Comparison of ENCODE assay signal across 9 mouse cellular contexts in the genomic region with DNA sequence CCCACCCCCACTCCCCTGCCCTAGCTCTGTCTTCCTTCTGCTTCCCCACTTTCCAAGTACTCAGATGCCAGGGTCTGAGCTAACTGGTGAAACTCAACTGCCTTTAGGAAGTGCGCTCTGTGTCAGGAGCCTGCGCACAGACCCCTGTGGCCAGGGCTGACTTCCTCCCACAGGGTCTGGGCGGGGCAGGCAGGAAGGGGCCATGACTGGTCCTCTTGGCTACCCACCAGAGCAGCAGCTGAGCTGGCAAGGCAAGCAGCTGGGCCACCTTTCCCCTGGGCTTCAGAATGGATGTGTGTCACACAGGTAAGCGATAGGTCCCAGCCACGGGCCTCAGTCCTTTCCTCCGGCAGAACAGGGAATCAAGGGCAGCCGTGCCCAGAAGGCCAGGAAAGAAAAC. TPM values are rescaled to one million over a fixed set of nuclear protein-coding genes. Genes with fewer than 3 reads are reported as not detected.
DNase-seq lines count a peak whose midpoint lies in the region; ATAC-seq lines count a peak whose summit lies in the region.
"Had no signal": no experiment of that assay in that cellular context is flagged by ENCODE, and none has a peak within 500 bp of the region (broad histone marks: within the 10 kb centered on the region; RNA-seq: fewer than 3 reads in every experiment).

A gene (plus strand): TSS at position 134 of the 400 bp plus-strand sequence.

- no peak for DNase-seq in left cerebral cortex, adult 8-10 months (ENCODE audit: low spot score in 2 of 2)
- no peak for DNase-seq in left cerebral cortex, adult 11 months (ENCODE audit: low spot score)
- DNase-seq in kidney, postnatal 4 days: peak; percentile 47 to 67
- DNase-seq in splenic B cell, adult 2 months (ENCODE audit: low read depth, low spot score): peak; percentile 77
- DNase-seq in retina, postnatal 1 day: no peak

- no peak within 1 kb of the TSS for H3K4me2 ChIP-seq in lung, embryonic 15.5 days
- no peak within 1 kb of the TSS for H3K4me2 ChIP-seq in forebrain, embryonic 12.5 days
- H3K4me2 ChIP-seq: limb, embryonic 12.5 days had no signal

- ATAC-seq in granulocyte monocyte progenitor cell, adult 5-6 weeks (replicated peaks; ENCODE audit: poor library complexity, severe bottlenecking): peak; percentile 73
- ATAC-seq in lung, embryonic 15.5 days (ENCODE audit: borderline replicate concordance, extremely low read depth, low FRiP score, low TSS enrichment): no peak
- ATAC-seq in forebrain, embryonic 12.5 days (ENCODE audit: low FRiP score): no peak

- 81% methylated on average over 7 of the region's 7 CpGs for WGBS in lung, embryonic 15.5 days
- WGBS in forebrain, embryonic 12.5 days: 88% methylated on average over 7 of the region's 7 CpGs

- H3K4me1 ChIP-seq in lung, embryonic 15.5 days: no peaks in the 10 kb centered on the region
- no peaks in the 10 kb centered on the region for H3K4me1 ChIP-seq in forebrain, embryonic 12.5 days
- H3K4me1 ChIP-seq: limb, embryonic 12.5 days had no signal

- H3K9me3 ChIP-seq in lung, embryonic 15.5 days: no peaks in the 10 kb centered on the region
- no peaks in the 10 kb centered on the region for H3K9me3 ChIP-seq in forebrain, embryonic 12.5 days
- H3K9me3 ChIP-seq: limb, embryonic 12.5 days had no signal

- H3K27ac ChIP-seq in lung, embryonic 15.5 days: peak within 1 kb of the TSS; percentile 20; the same call in 1 of the 2 replicates
- no peak within 1 kb of the TSS for H3K27ac ChIP-seq in forebrain, embryonic 12.5 days
- H3K27ac ChIP-seq: limb, embryonic 12.5 days had no signal

- H3K9ac ChIP-seq in lung, embryonic 15.5 days: no peak within 1 kb of the TSS
- no peak within 1 kb of the TSS for H3K9ac ChIP-seq in forebrain, embryonic 12.5 days
- H3K9ac ChIP-seq: limb, embryonic 12.5 days had no signal

- H3K36me3 ChIP-seq in lung, embryonic 15.5 days: no peaks in the 10 kb centered on the region
- no peaks in the 10 kb centered on the region; the same call in 1 of the 2 replicates for H3K36me3 ChIP-seq in splenic B cell, adult 2 months (ENCODE audit: control insufficient read depth, insufficient read depth, low read length, poor library complexity, severe bottlenecking)
- H3K36me3 ChIP-seq in forebrain, embryonic 12.5 days (replicated peaks): no peaks in the 10 kb centered on the region
- H3K36me3 ChIP-seq: limb, embryonic 12.5 days had no signal

- no peak within 1 kb of the TSS; the same call in 1 of the 2 replicates for H3K4me3 ChIP-seq in lung, embryonic 15.5 days
- H3K4me3 ChIP-seq in forebrain, embryonic 12.5 days (replicated peaks): no peak within 1 kb of the TSS
- H3K4me3 ChIP-seq: limb, embryonic 12.5 days had no signal

- no peaks in the 10 kb centered on the region for H3K27me3 ChIP-seq in lung, embryonic 15.5 days
- H3K27me3 ChIP-seq in splenic B cell, adult 2 months (ENCODE audit: control insufficient read depth, insufficient read depth, low read length, poor library complexity, severe bottlenecking): no peaks in the 10 kb centered on the region
- H3K27me3 ChIP-seq in forebrain, embryonic 12.5 days: no peaks in the 10 kb centered on the region
- H3K27me3 ChIP-seq: limb, embryonic 12.5 days had no signal

RNA-seq across cellular contexts. Expression of the gene that starts here (rescaled TPM):
- total RNA-seq in left cerebral cortex, adult 8-10 months (2022): 10 to 100 TPM in 3 of 4 experiments, 1 to 10 TPM in 1; 9.1 to 26.0 (median 17.3) TPM
- 62.3 and 66.3 TPM in 2 replicates for total RNA-seq in granulocyte monocyte progenitor cell, adult 5-6 weeks (2014; fragmentation: Nextera tagmentation)
- total RNA-seq in granulocyte monocyte progenitor cell, adult 5-6 weeks (2017): 46.0 and 60.5 TPM in 2 replicates
- 10.7 and 13.0 TPM in 2 replicates for polyA plus RNA-seq in lung, embryonic 15.5 days (2015; fragmentation: Nextera tagmentation; extraction: Ambion mirVana)
- polyA plus RNA-seq in forebrain, embryonic 12.5 days (2016; fragmentation: Nextera tagmentation; extraction: Ambion mirVana): 3.5 and 4.5 TPM in 2 replicates

Comparison
In these comparisons a context has a peak if more than half of its experiments do, and no peak if none do; other contexts are left out.
1. DNase-seq: peak in kidney, postnatal 4 days (2 of 2) and splenic B cell, adult 2 months (single experiment); none in left cerebral cortex, adult 8-10 months (0 of 2), left cerebral cortex, adult 11 months (single experiment) and retina, postnatal 1 day (single experiment).